Mouse (Mus musculus) myocyte (in vitro differentiated cells): Measurements from ENCODE around the gene Arhgap25.

ENCODE experiments used
- E2F4 ChIP-seq: IDR thresholded peaks from one replicate; pipeline ENCODE4 v1.6.1; 2011; ENCODE audit warnings: mild to moderate bottlenecking, control low read depth, moderate library complexity; ENCODE audit not compliant: insufficient read depth
- POLR2A ChIP-seq: IDR thresholded peaks from one replicate; pipeline ENCODE4 v1.6.1; 2011; ENCODE audit warnings: low read depth, mild to moderate bottlenecking, control low read depth, moderate library complexity; ENCODE audit not compliant: insufficient read length
- TCF12 ChIP-seq: IDR thresholded peaks from one replicate; pipeline ENCODE4 v1.6.1; 2011; ENCODE audit warnings: mild to moderate bottlenecking, control low read depth; ENCODE audit not compliant: poor library complexity, insufficient read depth, severe bottlenecking

DNA sequence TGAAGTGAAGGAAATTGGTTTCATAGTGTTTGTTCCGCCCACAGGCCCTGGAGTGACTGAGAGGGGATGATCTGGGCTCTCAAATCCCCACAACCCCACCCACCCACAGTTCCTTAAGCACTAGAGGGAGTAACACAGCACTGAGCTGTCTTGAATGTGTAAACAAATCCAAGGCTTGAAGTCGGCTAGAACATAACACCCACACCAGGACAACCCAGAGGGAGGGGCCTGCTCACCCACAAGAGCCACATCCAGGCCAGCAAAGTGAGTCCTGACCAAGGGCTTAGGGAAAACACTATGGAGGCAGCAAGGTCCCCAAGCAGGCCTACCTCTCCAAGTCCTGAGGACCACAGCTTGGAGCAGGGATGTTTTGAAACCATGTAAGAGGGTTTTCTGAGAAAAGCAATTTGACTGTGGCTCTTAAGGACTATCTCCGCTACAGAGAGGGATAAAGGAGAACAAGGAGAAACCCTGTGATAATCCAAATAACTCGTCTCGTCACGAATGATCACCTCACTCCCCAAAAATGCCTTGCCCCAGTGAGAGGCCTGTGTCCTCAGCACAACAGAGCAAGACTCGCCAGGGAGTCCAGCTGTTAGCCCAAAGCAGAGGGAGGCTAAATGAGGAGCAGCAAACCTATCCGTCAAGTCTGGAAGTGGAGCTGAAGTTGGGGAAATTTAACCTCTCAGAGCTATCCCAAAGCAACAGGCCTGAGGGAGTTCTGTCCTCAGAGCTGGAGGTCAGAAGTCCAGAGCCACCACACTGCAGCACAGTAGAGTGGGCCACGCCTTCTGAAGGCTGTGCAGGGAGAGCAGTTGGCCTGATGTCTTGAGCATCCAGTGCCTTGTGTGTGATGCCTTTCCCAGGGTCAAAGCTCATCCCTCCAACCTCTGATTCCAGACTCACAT, 34.9 kb upstream of the Arhgap25 start:
- TF ChIP-seq POLR2A (no peak), E2F4 (no peak), TCF12 (no peak)
